Mouse (Mus musculus): ENCODE results near the gene Srebf1. TPM values are rescaled to one million over a fixed set of nuclear protein-coding genes. Genes with fewer than 3 reads are reported as not detected.

Srebf1 gene
- total RNA-seq, 2 experiments from 2014 or later = 35.5 to 36.1 TPM

DNA sequence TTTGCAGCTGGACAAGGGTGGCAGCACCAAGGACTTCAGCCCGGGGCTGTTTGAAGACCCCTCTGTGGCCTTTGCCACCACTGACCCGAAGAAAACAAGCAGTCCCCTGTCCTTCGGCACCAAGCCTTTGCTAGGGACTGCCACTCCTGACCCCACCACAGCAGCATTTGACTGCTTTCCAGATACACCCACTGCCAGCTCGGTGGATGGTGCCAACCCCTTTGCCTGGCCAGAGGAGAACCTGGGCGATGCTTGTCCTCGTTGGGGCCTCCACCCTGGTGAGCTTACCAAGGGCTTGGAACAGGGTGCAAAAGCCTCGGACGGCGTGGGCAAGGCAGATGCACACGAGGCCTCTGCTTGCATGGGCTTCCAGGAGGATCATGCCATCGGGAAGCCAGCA is 35.3 kb downstream of the Srebf1 start:
- intact Hi-C loops (cut with DNase I) = no loop called here
- no peak for DNase-seq (ENCODE audit: low spot score in 2 of 2)

DNA sequence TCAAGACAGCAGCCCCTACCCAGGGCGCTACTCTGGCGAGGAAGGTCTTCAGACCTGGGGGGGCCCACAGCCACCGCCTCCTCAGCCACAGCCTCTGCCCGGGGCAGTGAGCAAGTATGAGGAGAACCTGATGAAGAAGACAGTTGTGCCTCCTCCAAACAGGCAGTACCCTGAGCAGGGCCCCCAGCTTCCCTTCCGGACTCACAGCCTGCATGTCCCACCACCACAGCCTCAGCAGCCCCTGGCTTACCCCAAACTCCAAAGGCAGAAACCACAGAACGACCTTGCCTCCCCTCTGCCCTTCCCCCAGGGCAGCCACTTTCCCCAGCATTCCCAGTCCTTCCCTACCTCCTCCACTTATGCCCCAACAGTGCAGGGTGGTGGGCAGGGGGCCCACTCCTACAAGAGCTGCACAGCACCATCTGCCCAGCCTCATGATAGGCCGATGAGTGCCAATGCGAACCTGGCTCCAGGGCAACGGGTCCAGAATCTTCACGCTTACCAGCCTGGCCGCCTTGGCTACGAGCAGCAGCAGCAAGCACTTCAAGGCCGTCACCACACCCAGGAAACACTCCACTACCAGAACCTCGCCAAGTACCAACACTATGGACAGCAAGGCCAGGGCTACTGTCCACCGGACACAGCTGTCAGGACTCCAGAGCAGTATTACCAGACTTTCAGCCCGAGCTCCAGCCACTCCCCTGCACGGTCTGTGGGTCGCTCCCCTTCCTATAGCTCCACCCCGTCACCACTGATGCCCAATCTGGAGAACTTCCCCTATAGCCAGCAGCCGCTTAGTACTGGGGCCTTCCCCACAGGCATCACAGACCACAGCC is 36.8 kb downstream of the Srebf1 start:
- DNase-seq (ENCODE audit: low spot score in 2 of 2) = peak in 1 of 2 experiments; percentile 67
- intact Hi-C loops (cut with DNase I) = no loop called here

DNA sequence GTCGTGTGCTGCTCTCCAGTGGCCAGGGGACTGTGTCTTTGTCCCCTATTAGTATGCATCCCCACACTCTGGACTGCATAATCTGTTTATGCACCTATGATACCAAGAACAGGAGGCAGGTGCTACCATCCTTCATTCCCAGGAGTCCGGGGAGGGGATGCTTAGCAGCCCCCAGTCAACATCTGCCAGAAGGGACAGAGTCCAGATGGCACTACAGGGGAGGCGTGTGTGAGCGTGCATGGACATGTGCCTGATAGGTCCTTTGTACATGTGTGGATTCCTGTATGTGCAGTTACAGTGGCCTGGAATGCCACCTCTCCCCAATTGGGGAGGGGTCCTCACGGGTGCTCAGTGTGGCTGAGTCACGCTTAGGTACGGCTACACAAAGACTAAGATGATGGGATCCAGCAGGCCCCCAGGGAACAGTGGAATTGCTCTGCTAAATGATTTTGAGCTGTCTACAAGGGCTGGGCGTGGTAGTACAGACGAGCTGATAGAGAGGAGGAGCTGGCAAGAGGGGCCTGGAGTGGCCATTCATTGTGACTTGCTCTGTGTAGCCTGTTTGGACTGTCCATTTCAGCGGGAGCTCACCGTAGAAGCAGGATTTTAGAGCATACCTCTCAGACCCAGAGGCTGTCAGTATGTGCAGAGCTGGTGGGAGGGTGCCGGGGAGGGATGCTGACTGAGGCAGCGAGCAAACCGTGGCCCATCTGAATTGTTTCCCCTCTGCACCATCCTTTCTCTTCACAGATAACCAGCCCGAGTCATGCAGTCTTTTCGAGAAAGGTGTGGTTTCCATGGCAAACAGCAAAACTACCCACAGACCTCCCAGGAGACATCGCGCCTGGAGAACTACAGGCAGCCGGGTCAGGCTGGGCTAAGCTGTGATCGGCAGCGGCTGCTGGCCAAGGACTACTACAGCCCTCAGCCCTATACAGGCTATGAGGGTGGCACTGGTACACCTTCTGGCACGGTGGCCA is 37.7 kb downstream of the Srebf1 start:
- peak; percentile 35 to 79 for DNase-seq (ENCODE audit: low spot score in 2 of 2)
- intact Hi-C loops (cut with DNase I) = no loop called here

DNA sequence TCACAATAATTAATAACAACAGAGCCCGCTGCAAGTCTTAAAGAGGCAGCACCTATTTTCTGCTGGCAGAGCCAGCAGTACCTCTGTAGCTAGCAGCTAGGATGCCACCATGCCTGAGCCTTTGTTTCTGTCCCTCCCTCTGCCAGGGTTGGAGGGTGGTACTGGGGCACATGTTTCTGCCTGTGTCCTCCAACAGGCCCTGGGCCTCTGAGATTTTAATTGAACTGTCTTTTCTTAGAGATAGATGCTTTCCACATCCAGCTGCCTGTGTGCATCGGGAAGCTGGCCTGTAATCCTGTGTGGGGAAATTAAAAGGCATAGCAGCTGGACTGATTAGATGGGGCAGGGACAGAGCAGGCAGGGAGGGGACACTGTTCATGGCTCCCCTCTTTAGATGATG is 39.6 kb downstream of the Srebf1 start:
- DNase-seq (ENCODE audit: low spot score in 2 of 2) = no peak
- intact Hi-C loops (cut with DNase I) = no loop called here

DNA sequence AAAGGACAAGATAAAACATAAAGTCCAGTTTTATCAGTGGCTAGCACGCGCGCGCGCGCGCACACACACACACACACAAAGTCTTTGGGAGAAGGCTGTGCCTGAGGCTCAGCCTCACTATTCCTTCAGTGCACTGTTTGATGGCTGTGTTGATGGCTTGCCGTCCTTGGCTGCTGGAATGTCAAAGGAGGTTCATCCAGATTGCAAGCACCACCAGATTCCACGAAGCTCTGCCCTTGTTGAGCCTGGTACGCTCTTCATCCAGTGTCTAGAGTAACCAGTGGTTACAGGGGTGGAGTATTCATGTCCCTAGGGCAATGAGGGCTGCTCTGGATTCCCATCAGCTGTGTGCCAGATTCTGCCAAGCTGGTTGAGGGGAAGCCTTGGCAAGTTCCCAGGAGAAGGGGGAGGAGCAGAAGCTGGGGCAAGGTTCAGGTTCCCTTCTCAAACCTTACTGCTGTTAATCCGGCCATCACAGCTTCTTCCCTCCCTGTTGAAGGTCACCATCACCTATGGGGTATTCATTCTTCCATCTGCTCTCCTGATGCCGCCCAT is 40.2 kb downstream of the Srebf1 start:
- DNase-seq (ENCODE audit: low spot score in 2 of 2) = peak; percentile 46 to 61
- intact Hi-C loops (cut with DNase I) = no loop called here

DNA sequence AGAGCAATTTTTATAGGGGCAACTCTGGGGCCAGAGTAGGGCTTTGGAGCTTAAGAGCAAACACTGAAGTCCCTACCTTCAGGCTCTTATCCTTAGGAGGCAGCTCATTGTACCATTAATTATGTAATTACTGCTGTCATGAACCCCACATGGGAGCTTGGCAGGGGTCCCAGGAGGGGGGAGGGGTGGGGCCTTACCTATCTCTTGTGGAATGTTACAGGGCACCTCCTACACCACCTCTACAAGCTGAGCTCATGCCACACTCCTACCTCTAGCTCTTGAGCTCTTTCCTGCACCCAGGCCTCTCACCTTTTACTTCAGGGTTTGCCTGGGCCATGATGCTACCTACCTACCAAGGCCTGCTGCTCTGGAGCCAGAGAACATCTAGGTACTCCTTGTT is 43.9 kb downstream of the Srebf1 start:
- DNase-seq (ENCODE audit: low spot score in 2 of 2) = no peak
- intact Hi-C loops (cut with DNase I) = loop anchor here (5.0 kb wide), 1 partner anchor 36 kb away; no protein-coding TSS in a partner anchor

DNA sequence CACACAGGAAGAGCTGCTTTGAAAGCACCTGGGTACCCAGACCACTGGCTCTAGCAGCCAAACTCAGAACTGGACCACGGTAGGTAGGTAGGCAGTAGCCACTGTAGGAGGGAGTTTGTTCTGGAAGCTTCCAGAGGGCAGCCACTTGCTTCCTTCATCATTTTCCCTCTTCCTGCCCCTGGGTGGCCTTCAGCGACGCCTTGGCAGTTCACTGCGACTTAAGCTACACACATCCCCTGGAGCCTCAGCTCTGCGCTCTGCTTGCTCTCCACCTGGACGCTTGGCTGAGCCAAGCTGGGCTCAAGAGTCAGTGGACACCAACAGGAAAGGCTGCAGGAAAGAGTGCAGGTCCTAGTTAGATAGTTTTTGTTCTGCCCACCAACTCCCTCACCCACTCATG is 44.4 kb downstream of the Srebf1 start:
- intact Hi-C loops (cut with DNase I) = loop anchor here (5.0 kb wide), 1 partner anchor 36 kb away; no protein-coding TSS in a partner anchor
- DNase-seq (ENCODE audit: low spot score in 2 of 2) = no peak

DNA sequence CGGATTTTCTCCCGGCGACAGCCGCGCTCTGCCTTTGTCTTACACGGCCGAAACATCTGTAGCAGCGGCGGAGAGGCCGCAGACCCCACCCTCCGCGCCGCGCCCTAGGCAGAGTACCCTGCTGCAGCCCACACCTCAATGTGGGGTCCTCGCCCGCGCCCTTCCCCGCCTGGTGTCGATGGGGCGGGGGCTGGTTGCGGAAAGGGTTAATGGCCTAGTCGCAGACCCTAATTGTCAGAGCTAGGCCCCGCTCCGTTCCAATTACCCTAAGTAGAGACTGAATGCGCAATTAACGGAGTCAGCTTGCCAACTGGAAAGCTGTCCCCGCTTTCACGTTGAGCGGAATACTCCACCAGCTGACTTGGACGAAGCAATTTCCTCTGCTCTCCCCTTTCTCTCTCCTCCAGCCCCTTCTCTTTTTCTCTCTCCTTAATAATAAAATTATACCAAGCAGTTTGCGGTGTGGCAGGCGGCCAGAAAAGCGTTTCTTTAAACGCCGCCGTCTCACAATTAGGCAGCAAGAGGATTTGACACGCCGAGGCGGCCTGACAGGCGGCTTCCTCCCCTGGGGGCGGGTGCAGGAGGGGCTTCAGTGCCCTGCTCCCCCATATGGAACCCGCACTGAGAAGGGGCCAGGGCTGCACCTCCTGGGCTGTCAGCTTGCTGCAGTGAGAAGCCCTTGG is 45.3 kb downstream of the Srebf1 start:
- peak; percentile 76 to 83 for DNase-seq (ENCODE audit: low spot score in 2 of 2)
- intact Hi-C loops (cut with DNase I) = loop anchor here (2.0 to 5.0 kb wide), 2 partner anchors 35 to 72 kb away; partner anchors contain the start of gene Rai1

DNA sequence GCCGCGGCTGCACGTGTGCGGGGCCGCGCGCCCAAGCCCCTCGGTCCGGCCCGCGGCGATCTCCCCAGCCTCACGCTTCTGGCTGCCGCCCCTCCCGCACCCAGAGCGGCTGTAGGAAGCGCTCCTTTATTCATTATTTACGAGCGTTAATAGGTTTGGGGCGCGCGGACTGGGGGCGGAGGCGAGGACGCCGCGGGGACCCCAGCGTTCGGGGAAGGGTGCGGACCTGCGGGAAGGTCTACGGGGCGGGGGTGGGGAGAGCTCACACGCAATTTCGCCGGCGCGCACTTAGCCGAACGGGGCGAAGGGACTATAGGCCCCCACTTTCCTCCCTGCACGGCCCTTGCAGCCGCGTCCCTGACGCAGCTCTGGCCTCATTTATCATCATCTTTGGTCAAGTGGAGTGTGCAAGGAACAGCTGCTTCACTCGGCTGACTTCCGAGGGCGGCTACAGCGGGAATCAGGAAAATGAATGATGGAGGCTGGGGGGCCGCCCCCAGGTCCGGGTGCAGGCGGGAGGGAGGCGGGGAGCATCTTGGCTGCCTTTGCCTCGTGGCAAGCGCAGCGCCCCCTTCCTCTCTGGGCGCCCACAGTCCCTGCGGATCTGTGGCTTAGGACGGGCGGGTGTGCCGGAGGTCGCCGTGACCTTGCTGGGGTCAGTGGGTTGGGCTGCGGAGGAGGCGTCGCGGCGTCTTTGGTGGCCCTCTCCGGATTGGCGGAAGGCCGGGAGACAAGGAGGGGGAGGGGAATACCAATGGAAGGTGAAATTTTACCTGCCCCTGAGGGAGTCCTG is 46.0 kb downstream of the Srebf1 start:
- peak; percentile 68 to 84 for DNase-seq (ENCODE audit: low spot score in 2 of 2)
- intact Hi-C loops (cut with DNase I) = loop anchor here (2.0 to 5.0 kb wide), 2 partner anchors 34 to 72 kb away; partner anchors contain the start of gene Rai1

DNA sequence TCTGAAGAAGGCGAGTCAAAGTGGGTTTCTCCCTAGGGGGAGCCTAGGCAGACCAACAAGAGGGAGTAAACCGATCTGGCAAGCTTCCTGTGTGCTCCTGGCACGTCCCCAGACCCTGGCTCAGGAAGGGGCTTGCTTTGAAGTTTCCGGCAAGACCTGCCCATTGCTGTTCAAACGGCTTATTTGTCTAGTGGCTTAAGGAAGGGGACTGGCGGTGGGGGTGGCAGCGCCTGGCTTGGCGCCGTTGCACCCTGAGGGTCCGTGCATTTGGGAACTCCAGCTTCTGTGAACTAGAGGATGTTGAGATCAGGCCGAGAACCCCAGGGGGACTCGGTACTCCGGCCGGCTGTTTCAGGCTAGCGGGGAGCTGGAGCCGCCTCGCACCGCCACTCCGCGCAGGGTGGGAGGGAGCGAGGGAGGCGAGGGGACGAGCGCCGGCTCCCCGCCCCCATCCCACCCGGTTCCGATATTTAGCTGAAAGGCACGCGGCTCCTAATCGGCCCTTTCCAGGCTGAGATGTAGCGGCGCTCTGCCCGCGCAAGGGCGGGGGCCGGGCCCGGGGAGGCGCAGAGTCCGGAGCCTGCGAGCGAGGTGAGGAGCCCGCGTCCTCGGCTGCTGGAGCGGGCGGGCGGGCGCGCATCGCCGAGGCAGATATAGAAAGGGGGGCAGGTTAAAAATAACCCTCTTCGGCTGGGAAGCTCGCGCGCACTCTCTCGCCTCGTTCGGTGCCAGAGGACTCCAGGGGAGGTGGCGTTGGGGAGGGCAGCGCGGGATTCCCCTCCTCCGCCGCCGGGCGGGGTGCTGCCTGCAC is 46.8 kb downstream of the Srebf1 start:
- intact Hi-C loops (cut with DNase I) = loop anchor here (2.0 to 5.0 kb wide), 2 partner anchors 33 to 71 kb away; partner anchors contain the start of gene Rai1
- DNase-seq (ENCODE audit: low spot score in 2 of 2) = peak; percentile 83 to 86

DNA sequence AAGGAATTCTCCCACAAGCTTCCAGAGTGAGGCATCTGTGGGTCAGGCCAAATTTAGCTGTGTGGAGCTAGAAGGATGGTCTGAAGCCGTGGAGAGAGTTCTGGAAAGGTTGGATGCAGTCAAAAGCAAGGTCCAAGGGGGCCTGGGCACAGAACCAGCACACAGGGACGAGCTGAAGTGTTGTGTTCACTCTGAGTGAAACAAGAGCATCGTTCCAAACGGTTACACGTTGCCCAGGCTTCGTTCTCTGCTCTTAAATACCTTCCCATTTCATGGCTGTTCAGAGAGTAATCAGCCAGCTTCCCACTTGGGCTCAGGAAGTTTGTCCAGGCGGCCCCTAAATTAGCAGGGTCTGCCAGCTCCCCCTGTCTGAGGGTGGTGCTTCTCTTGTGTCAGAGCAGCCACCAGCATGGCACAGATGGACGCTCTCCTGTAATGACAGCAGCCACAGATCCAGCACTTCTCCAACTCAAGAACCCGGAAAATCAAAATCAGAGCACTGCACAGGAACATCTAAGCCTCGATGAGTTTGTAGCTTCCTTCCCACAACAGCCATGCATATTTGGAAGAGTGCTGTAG is 48.7 kb downstream of the Srebf1 start:
- intact Hi-C loops (cut with DNase I) = no loop called here

DNA sequence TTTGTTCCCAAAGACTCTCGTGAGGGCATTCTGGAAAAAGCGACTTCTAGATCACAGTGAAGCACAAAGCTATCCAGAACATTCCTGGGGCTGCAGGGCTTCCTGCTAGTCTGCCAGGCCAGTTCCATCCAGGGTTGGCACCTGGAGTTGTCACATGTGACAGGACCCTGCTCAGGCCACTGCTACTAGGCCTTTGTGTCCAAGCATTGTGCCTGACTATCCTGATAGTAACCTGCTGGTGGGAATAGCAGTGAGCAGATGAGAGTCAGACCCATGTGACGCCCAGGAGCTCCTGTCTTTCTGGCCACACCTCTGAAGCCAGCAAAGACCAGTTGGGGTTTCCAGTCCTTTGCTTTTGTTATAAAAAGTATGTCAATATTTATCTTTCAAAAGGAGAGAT is 50.3 kb downstream of the Srebf1 start:
- no peak for DNase-seq (ENCODE audit: low spot score in 2 of 2)
- intact Hi-C loops (cut with DNase I) = no loop called here

More for the DNA sequence above, 48.7 kb downstream of the Srebf1 start:
- no peak for DNase-seq (ENCODE audit: low spot score in 2 of 2)

DNA sequence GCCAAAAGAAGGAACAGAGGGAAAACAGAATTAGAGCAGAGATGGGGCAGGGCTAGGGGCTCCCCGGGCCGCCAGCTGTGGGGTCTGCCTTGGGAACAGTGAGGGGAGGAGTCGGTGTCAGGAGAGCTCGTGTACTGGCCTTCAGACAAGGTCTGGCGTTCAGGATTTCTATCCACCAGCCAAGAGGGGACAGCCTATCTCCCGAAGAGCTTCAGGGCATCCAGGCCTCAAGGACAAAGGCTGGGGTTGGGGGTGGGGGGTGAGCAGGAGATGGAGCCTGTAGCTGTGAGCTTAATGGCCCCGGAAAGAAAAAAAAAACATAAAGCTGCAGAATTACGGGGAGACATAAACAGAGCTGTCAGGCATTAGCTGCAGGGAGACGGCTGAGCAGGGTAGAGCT is 53.6 kb downstream of the Srebf1 start:
- intact Hi-C loops (cut with DNase I) = no loop called here
- no peak for DNase-seq (ENCODE audit: low spot score in 2 of 2)

DNA sequence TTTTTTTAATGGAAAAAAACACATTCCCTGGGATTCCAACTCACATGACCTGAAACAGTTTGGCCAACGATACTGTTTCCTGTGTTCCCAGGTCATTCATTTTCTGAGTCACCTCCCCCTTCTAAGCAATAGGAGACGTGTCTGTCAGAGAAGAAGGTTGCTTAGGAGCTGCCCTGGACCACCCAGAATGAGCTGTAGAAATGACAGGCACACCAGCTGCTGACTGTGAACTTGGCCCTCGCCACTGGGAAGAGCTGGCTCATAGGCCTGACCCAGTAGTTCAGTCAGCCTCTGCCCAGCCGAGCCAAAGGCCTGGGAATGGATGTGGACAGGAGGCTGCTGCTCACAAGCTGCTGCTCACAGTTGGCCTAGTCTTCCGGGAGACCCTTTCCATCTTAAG is 57.3 kb downstream of the Srebf1 start:
- intact Hi-C loops (cut with DNase I) = no loop called here
- DNase-seq (ENCODE audit: low spot score in 2 of 2) = no peak

DNA sequence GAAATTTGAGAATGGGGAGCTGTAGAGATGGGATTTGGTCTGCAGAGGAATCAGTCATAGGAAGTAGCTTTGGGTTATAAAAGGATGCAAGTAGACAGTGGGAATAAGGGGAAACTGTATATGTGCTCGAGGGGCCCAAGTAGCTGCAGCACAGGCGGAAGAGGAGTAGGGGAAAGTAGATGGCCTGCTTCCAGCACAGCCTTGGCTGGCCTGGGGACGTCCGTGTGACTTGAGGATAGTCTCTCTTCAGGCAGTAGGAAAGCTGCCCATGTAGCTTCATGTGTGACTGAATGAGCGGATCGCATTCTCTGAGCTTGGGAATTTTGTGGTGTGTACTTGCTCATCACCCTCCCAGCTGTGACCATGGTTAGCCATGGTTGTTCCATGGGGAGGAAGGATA is 57.9 kb downstream of the Srebf1 start:
- intact Hi-C loops (cut with DNase I) = no loop called here
- DNase-seq (ENCODE audit: low spot score in 2 of 2) = no peak

DNA sequence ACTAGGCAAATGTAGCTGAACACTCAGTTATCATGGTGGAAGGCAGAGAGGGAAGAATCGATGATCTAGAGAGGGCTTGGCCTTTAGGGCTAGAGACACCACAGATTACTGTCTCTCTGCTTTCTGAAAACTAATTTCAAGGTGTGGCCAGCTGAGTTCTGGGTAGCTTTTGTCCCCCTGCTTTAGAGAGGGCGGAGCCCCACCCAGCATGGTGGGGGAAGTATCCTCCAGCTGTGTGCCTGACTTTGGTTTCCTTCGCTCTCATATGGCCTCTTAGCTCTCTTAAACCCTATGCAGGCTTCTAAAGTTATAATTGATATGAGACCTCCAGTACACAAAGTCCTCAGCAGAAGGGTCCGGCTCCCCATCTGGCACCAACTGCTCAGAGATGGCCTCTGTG is 59.0 kb downstream of the Srebf1 start:
- intact Hi-C loops (cut with DNase I) = no loop called here
- DNase-seq (ENCODE audit: low spot score in 2 of 2) = no peak

DNA sequence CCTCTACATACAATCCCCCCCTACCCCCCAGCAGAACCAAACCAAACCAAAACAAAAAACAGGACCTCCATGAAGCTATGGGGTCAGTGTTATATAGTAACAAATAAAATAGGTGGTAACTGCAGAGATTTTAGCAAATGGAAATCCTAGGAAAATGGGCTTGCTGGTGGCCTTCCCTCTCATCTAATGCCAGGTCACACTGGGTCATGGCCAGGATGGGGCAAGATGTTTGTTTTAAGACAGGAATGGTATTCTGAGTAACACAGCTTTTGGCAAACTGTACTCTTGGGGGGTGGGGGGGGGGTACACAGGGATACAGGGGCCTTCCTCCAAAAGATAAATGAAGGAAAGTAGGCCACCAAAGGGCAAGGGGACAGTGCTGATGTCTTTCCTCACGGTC is 59.8 kb downstream of the Srebf1 start:
- intact Hi-C loops (cut with DNase I) = no loop called here
- DNase-seq (ENCODE audit: low spot score in 2 of 2) = no peak

Data from left cerebral cortex, postnatal 14 days (tissue).